Mouse (Mus musculus) ovary, postnatal 14 days (tissue): Measurements from ENCODE around the gene Sh2d1a.

Source experiments
- DNase-seq: peaks from one replicate; pipeline ENCODE4 v3.0.0; 2022; ENCODE audit warnings: low spot score

The Sh2d1a gene

GRCm38 (mm10) chrX:42502291-42503043, at the start of gene Sh2d1a:
Gene Sh2d1a, plus strand, starts transcription at chrX:42502453.
- no peak for DNase-seq

- DNase-seq = no peak
Measured at GRCm38 (mm10) chrX:42453001-42453400, 49.3 kb upstream of the Sh2d1a start.

- no peak for DNase-seq
Measured at GRCm38 (mm10) chrX:42454533-42454932, 47.7 kb upstream of the Sh2d1a start.

- no peak for DNase-seq
Measured at GRCm38 (mm10) chrX:42489446-42489845, 12.8 kb upstream of the Sh2d1a start, which contains the start of gene Tex13c2. Gene Tex13c2, plus strand, starts transcription at chrX:42489691.

- no peak for DNase-seq
Measured at GRCm38 (mm10) chrX:42490336-42490735, 11.9 kb upstream of the Sh2d1a start.

- DNase-seq = no peak
Measured at GRCm38 (mm10) chrX:42500538-42500937, 1.7 kb upstream of the Sh2d1a start.

GRCm38 (mm10) chrX:42511105-42511504, 8.9 kb downstream of the Sh2d1a start:
- DNase-seq = no peak

GRCm38 (mm10) chrX:42512567-42512966, 10.3 kb downstream of the Sh2d1a start:
- DNase-seq = no peak

- DNase-seq = no peak
Measured at GRCm38 (mm10) chrX:42522868-42523267, 20.6 kb downstream of the Sh2d1a start.

- DNase-seq = no peak
Measured at GRCm38 (mm10) chrX:42530703-42531102, 28.4 kb downstream of the Sh2d1a start.

GRCm38 (mm10) chrX:42540030-42540755, 37.9 kb downstream of the Sh2d1a start:
- no peak for DNase-seq

GRCm38 (mm10) chrX:42540756-42541053, 38.5 kb downstream of the Sh2d1a start:
- peak; percentile 52 for DNase-seq

- no peak for DNase-seq
Measured at GRCm38 (mm10) chrX:42545076-42545475, 42.8 kb downstream of the Sh2d1a start.

- DNase-seq = no peak
Measured at GRCm38 (mm10) chrX:42548513-42548912, 46.3 kb downstream of the Sh2d1a start.

- DNase-seq = peak; percentile 37
Measured at GRCm38 (mm10) chrX:42557284-42557683, 55.0 kb downstream of the Sh2d1a start.

- no peak for DNase-seq
Measured at GRCm38 (mm10) chrX:42558683-42559082, 56.4 kb downstream of the Sh2d1a start.
